Mouse (Mus musculus): ENCODE measurements around the gene Cracr2b.

DNA sequence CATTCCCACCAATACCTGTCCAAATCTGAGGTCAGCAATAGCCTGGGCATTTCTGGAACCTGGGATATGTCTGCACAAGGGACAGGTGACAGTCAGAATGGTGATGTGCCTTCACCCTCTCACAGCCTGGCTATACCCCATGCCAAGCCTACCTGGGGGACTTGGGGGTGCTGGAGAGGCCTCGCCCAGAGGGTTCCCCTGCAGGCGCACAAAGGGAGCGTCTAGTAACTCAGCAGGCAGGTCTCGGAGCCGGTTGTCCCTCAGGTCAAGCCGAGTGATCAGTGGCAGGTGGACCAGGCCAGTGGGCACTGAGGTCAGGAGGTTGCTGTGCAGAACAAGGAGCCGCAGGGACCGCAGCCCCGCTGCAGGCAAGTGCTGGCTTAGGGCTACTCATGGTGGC is 19.4 kb upstream of the Cracr2b start:
- TF ChIP-seq CTCF (IDR thresholded peaks at IDR 0.05 in 2 of 3, conservative IDR thresholded peaks at IDR 0.05 in 1 of 3; ENCODE audit: control insufficient read depth in 1 of 3, insufficient read depth in 1 of 3, low read depth in 2 of 3, low read length in 3 of 3, poor library complexity in 1 of 3, severe bottlenecking in 1 of 3), result no peak
- no peak for TF ChIP-seq POLR2A (IDR thresholded peaks at IDR 0.05; ENCODE audit: control insufficient read depth in 1 of 2, insufficient read depth in 1 of 2, low read depth in 1 of 2, low read length in 2 of 2, poor library complexity in 1 of 2)
- TF ChIP-seq MYB (IDR thresholded peaks at IDR 0.05; ENCODE audit: low read depth, low read length), result no peak
- no peak for TF ChIP-seq E2F4 (IDR thresholded peaks at IDR 0.05; ENCODE audit: borderline replicate concordance, low read depth, low read length)
- no peak for TF ChIP-seq MAFK (IDR thresholded peaks at IDR 0.05; ENCODE audit: borderline replicate concordance, low read depth, low read length)
- no peak for TF ChIP-seq ZMIZ1 (IDR thresholded peaks at IDR 0.05; ENCODE audit: low read depth, low read length)
- no peak for TF ChIP-seq GATA1 (IDR thresholded peaks at IDR 0.05; ENCODE audit: low read depth, low read length)
- TF ChIP-seq CHD2 (IDR thresholded peaks at IDR 0.05; ENCODE audit: low read length), result no peak
- TF ChIP-seq MYC (IDR thresholded peaks at IDR 0.05; ENCODE audit: low read depth, low read length), result no peak
- no peak for TF ChIP-seq JUND (IDR thresholded peaks at IDR 0.05; ENCODE audit: low read depth, low read length)
- no peak for TF ChIP-seq HCFC1 (IDR thresholded peaks at IDR 0.05; ENCODE audit: low read depth, low read length)
